In the genomic region with DNA sequence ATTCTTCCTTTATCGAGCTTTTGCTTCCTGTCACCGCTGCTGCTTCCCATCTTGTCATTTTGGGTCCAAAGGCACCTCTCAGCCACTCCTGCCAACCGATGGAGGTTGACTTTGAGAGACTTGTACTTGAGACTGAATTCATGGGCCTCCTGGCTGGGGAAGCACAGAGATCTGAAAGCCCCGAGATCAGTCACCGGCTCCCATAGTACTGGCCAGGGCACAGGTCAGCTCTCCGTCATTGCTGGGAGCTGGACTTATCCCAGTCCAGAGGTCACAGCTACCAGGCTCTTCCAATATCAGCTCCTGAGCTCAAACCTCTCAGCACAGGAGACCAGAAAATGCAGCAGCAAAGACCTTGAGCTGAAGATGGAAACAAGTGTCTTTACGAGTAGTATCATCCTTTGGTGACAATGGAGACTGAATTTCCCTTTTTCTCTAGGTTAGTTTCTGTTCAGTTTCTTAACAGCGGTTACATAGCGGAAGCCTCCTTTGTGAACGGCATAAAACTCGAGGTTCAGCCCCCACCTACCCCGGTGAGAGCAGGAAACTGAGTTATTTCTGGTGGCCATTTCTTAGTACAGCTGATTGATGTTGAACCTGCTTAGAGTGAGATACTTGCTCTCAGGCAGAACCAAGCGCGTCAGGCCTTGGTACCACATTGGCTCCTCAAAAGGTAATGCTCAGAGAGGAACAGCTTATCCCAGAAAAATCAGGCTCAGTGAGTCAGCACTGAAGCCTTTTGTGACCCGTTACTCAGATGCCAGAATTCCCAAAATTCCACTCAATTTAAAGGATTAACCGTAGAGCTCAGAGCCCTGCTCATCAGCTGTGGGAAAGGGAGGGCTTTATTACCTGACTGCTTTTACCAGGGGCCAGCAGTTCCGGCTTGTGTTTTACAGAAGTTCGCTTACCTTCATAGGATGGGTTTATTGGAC, we compare ENCODE assay signal across 9 mouse cellular contexts. TPM values are rescaled to one million over a fixed set of nuclear protein-coding genes. Genes with fewer than 3 reads are reported as not detected.
DNase-seq lines count a peak whose midpoint lies in the region; ATAC-seq and TF ChIP-seq lines count a peak whose summit lies in the region.
"Had no signal": no experiment of that assay in that cellular context is flagged by ENCODE, and none has a peak within 500 bp of the region (broad histone marks: within the 10 kb centered on the region; RNA-seq: fewer than 3 reads in every experiment).

No protein-coding gene starts in this region.

- H3K4me1 ChIP-seq in lung, adult 2 months (ENCODE audit: control insufficient read depth, insufficient read depth, low read length), result peaks cover 37% of the 10 kb centered on the region
- H3K4me1 ChIP-seq in forebrain, embryonic 15.5 days, result peaks cover 24% of the 10 kb centered on the region

- H3K27me3 ChIP-seq in forebrain, embryonic 15.5 days, result peaks cover 8% of the 10 kb centered on the region

- no peak overlapping the region for H3K4me2 ChIP-seq in forebrain, embryonic 15.5 days (replicated peaks)
- H3K4me2 ChIP-seq: midbrain, embryonic 13.5 days had no signal

- no peaks in the 10 kb centered on the region for H3K9me3 ChIP-seq in forebrain, embryonic 15.5 days
- H3K9me3 ChIP-seq: midbrain, embryonic 13.5 days had no signal

- peak; percentile 65 for DNase-seq in lung, postnatal 36 days
- DNase-seq in lung, adult 2 months, result no peak
- DNase-seq in natural killer cell, adult 2 months (ENCODE audit: low spot score in 2 of 2), result peak; percentile 78 to 80
- no peak for DNase-seq in frontal cortex, postnatal 14 days (ENCODE audit: low spot score in 2 of 2)
- DNase-seq in kidney, adult 11 months, result no peak
- DNase-seq in retina, embryonic 14.5 days (ENCODE audit: low spot score), result no peak

- H3K36me3 ChIP-seq in forebrain, embryonic 15.5 days, result no peaks in the 10 kb centered on the region
- H3K36me3 ChIP-seq: midbrain, embryonic 13.5 days had no signal

- no peak for TF ChIP-seq POLR2A in lung, adult 2 months (IDR thresholded peaks at IDR 0.05; ENCODE audit: borderline replicate concordance, extremely low read depth, low read depth, low read length)

- no peak overlapping the region for H3K9ac ChIP-seq in forebrain, embryonic 15.5 days (replicated peaks)
- H3K9ac ChIP-seq: midbrain, embryonic 13.5 days had no signal

- peak; percentile 15 to 23; a peak in 3 of 4 replicates for ATAC-seq in hematopoietic stem cell, adult 5-6 weeks (replicated peaks in 1 of 2; ENCODE audit: insufficient read depth in 1 of 2, low FRiP score in 2 of 2, low TSS enrichment in 1 of 2, low read depth in 1 of 2, poor library complexity in 2 of 2, severe bottlenecking in 2 of 2)
- ATAC-seq in forebrain, embryonic 15.5 days (replicated peaks), result no peak
- ATAC-seq: midbrain, embryonic 13.5 days had no signal

- H3K4me3 ChIP-seq in lung, adult 2 months (replicated peaks; ENCODE audit: extremely low read depth, low read depth, low read length), result no peak overlapping the region
- H3K4me3 ChIP-seq in forebrain, embryonic 15.5 days, result no peak overlapping the region
- H3K4me3 ChIP-seq: midbrain, embryonic 13.5 days had no signal

- WGBS in lung, adult 2 months, result 47% methylated on average over 18 of the region's 18 CpGs
- 73% methylated on average over 18 of the region's 18 CpGs for WGBS in forebrain, embryonic 15.5 days

- no peak for TF ChIP-seq CTCF in lung, adult 2 months (IDR thresholded peaks at IDR 0.05; ENCODE audit: insufficient read depth, low read length)

- H3K27ac ChIP-seq in forebrain, embryonic 15.5 days (replicated peaks), result no peak overlapping the region
- H3K27ac ChIP-seq: midbrain, embryonic 13.5 days had no signal

RNA-seq across cellular contexts. Expression of gene Lrrfip1, which starts 59.0 kb away (rescaled TPM):
- polyA plus RNA-seq in lung, adult 2 months (2012; rRNA removed), result 30.5 and 38.1 TPM in 2 replicates
- total RNA-seq in hematopoietic stem cell, adult 5-6 weeks (2017), result 177 and 190 TPM in 2 replicates
- polyA plus RNA-seq in forebrain, embryonic 15.5 days (2015; fragmentation: Nextera tagmentation; extraction: Ambion mirVana), result 37.5 and 38.3 TPM in 2 replicates

Comparison
In these comparisons a context has a peak if more than half of its experiments do, and no peak if none do; other contexts are left out.
1. DNase-seq: peak in lung, postnatal 36 days (single experiment) and natural killer cell, adult 2 months (2 of 2); none in lung, adult 2 months (single experiment), frontal cortex, postnatal 14 days (0 of 2), kidney, adult 11 months (single experiment) and retina, embryonic 14.5 days (single experiment).